Mouse (Mus musculus) left cerebral cortex, adult 18-20 months (tissue): ENCODE data around the gene Klf17. TPM values are rescaled to one million over a fixed set of nuclear protein-coding genes. Genes with fewer than 3 reads are reported as not detected.

Experiments
- total RNA-seq, 2 experiments: library from RNA; stranded (reverse); gene quantifications; 2 replicates each; pipeline ENCODE4 v1.2.3; 2021

Klf17 gene
- total RNA-seq, 2 experiments from 2014 or later: not detected

Other genes with a start within 250 kb of the Klf17 start
- gene Eri3, start 215.3 kb downstream of the Klf17 start, total RNA-seq: 100 to 1,000 TPM; 211 to 231 TPM
- gene Dmap1, start 83.4 kb downstream of the Klf17 start, total RNA-seq: 10 to 100 TPM; 38.8 to 39.6 TPM
- gene Gm12845, start 41.2 kb downstream of the Klf17 start, total RNA-seq: not detected
- 10 to 100 TPM; 35.9 to 36.3 TPM for gene Slc6a9, start 68.9 kb upstream of the Klf17 start, total RNA-seq
- under 1 TPM; 0.37 to 0.84 TPM for gene Ccdc24, start 106.9 kb upstream of the Klf17 start, total RNA-seq
- gene B4galt2, start 117.8 kb upstream of the Klf17 start, total RNA-seq: 10 to 100 TPM; 82.6 to 89.3 TPM
- gene Atp6v0b, start 121.7 kb upstream of the Klf17 start, total RNA-seq: 100 to 1,000 TPM; 421 to 464 TPM
- 1 to 10 TPM; 9.2 to 9.8 TPM for gene Dph2, start 126.4 kb upstream of the Klf17 start, total RNA-seq
- gene Ipo13, start 149.4 kb upstream of the Klf17 start, total RNA-seq: 100 to 1,000 TPM; 106 to 125 TPM
- 1 to 10 TPM; 1.7 to 2.5 TPM for gene Artn, start 164.1 kb upstream of the Klf17 start, total RNA-seq